Mouse (Mus musculus) midbrain, postnatal 0 days (tissue): ENCODE measurements at regions not wholly inside any gene's neighbourhood (a gene's known extent, or its start where the extent isn't known, plus 50 kb on each side); places are given as distances from the start of the nearest gene placed in this dataset.

Source experiments
- ATAC-seq: fragments of 200-750 bp; cut with Nextera tagmentation; 2 replicates; pipeline ENCODE4 v1.8.0; 2017; ENCODE audit warnings: moderate number of reproducible peaks, mild to moderate bottlenecking, moderate TSS enrichment, moderate library complexity; ENCODE audit not compliant: low FRiP score
- DNase-seq: peaks from one replicate; pipeline ENCODE4 v3.0.0-alpha.2; 2015; ENCODE audit warnings: low spot score
- H3K27ac ChIP-seq: fragments of 300-500 bp; sonication (generic); 2 replicates; pipeline ENCODE4 v1.5.1; 2014; ENCODE audit warnings: low read depth, mild to moderate bottlenecking, low read length, mixed read lengths
- H3K27me3 ChIP-seq: fragments of 300-500 bp; sonication (generic); 2 replicates; pipeline ENCODE4 v1.6.1; 2014; ENCODE audit warnings: low read length, control low read depth, mixed read lengths; ENCODE audit not compliant: insufficient read depth
- H3K36me3 ChIP-seq: fragments of 300-500 bp; sonication (generic); 2 replicates; pipeline ENCODE4 v1.6.1; 2014; ENCODE audit warnings: low read length, control low read depth, mixed read lengths; ENCODE audit not compliant: insufficient read depth
- H3K4me1 ChIP-seq: fragments of 300-500 bp; sonication (generic); 2 replicates; pipeline ENCODE4 v1.6.1; 2014; ENCODE audit warnings: mild to moderate bottlenecking, control low read depth, antibody characterized with exemption, low read length, mixed read lengths; ENCODE audit not compliant: insufficient read depth
- H3K4me2 ChIP-seq: fragments of 300-500 bp; sonication (generic); 2 replicates; pipeline ENCODE4 v1.6.1; 2014; ENCODE audit warnings: low read depth, mild to moderate bottlenecking, low read length, mixed read lengths; ENCODE audit not compliant: poor library complexity, severe bottlenecking
- H3K4me3 ChIP-seq: fragments of 300-500 bp; sonication (generic); 2 replicates; pipeline ENCODE4 v1.5.1; 2014; ENCODE audit warnings: low read depth, mild to moderate bottlenecking, low read length, moderate library complexity
- H3K9ac ChIP-seq: fragments of 300-500 bp; sonication (generic); replicated peaks from 2 replicates; pipeline ENCODE4 v1.6.1; 2014; ENCODE audit warnings: mild to moderate bottlenecking, low read length, moderate library complexity, mixed read lengths; ENCODE audit not compliant: poor library complexity, severe bottlenecking
- H3K9me3 ChIP-seq: fragments of 300-500 bp; sonication (generic); 2 replicates; pipeline ENCODE4 v1.6.1; 2016; ENCODE audit warnings: low read length, control low read depth
- CTCF ChIP-seq: IDR thresholded peaks from 2 replicates; pipeline ENCODE4 v1.5.1; 2016; ENCODE audit warnings: antibody characterized with exemption, mild to moderate bottlenecking
- WGBS: fragments of 180-500 bp; shearing (Covaris S2); extraction: QIAGEN DNeasy Blood & Tissue Kit; methylation state at CpG from one replicate; pipeline ENCODE4 v1.1.7; 2014; 5-methylcytosine and 5-hydroxymethylcytosine counted together

- no peak for DNase-seq
- ATAC-seq, result no peak; the same call in 1 of the 2 replicates
- H3K4me3 ChIP-seq, result no peak overlapping the region
- H3K36me3 ChIP-seq, result no peaks in the 10 kb centered on the region
- H3K9me3 ChIP-seq, result no peaks in the 10 kb centered on the region
- H3K27me3 ChIP-seq, result no peaks in the 10 kb centered on the region
- H3K27ac ChIP-seq, result no peak overlapping the region
- TF ChIP-seq CTCF, result no peak
- H3K4me2 ChIP-seq, result no peak overlapping the region
- no peak overlapping the region for H3K9ac ChIP-seq
- H3K4me1 ChIP-seq, result no peaks in the 10 kb centered on the region
- WGBS, result 61% methylated on average over 3 of the region's 3 CpGs
Observed at GRCm38 (mm10) chr6:7455881-7456280, 98.8 kb upstream of the Tac1 start.

- no peaks in the 10 kb centered on the region for H3K27me3 ChIP-seq
- WGBS, result 75% methylated on average over 2 of the region's 2 CpGs
- ATAC-seq (no peak), DNase-seq (peak; percentile 62)
- no peak overlapping the region for H3K4me3 ChIP-seq
- H3K9ac ChIP-seq, result no peak overlapping the region
- no peaks in the 10 kb centered on the region for H3K4me1 ChIP-seq
- H3K27ac ChIP-seq, result no peak overlapping the region
- H3K36me3 ChIP-seq, result no peaks in the 10 kb centered on the region
- no peak for TF ChIP-seq CTCF
- H3K4me2 ChIP-seq, result no peak overlapping the region
- no peaks in the 10 kb centered on the region for H3K9me3 ChIP-seq
Observed at GRCm38 (mm10) chr6:7463896-7464295, 90.8 kb upstream of the Tac1 start.

DNA sequence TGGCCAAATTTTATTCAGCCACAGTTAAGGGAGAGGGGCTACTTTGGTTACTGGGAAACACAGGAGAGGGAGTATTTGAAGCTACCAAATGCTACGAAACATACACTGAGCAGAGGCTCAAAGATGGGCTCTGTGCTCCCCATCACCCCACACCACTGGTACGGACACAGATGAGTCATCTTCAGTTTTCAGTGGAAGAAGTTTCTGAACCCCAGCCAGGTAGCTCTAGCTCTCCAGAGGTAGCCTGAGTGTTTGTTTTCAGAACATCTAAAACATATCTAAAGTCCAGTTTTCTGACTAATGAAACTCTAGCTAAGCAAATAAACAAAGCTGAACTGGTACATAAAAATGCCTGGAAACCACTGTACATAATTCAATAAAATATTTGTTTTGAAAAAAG is 90.3 kb upstream of the Tac1 start:
- no peak for ATAC-seq
- H3K9me3 ChIP-seq, result no peaks in the 10 kb centered on the region
- no peak overlapping the region for H3K4me3 ChIP-seq
- TF ChIP-seq CTCF, result no peak
- H3K27me3 ChIP-seq, result no peaks in the 10 kb centered on the region
- no peaks in the 10 kb centered on the region for H3K36me3 ChIP-seq
- H3K27ac ChIP-seq, result no peak overlapping the region
- H3K4me1 ChIP-seq, result no peaks in the 10 kb centered on the region
- WGBS, result 73% methylated on average over 2 of the region's 2 CpGs
- no peak overlapping the region for H3K4me2 ChIP-seq
- no peak for DNase-seq
- H3K9ac ChIP-seq, result no peak overlapping the region

- ATAC-seq, result no peak
- H3K4me3 ChIP-seq, result no peak overlapping the region
- no peaks in the 10 kb centered on the region for H3K4me1 ChIP-seq
- no peak for TF ChIP-seq CTCF
- H3K27me3 ChIP-seq, result no peaks in the 10 kb centered on the region
- H3K4me2 ChIP-seq, result no peak overlapping the region
- 62% methylated on average over 7 of the region's 7 CpGs for WGBS
- H3K9me3 ChIP-seq, result no peaks in the 10 kb centered on the region
- H3K9ac ChIP-seq, result no peak overlapping the region
- H3K36me3 ChIP-seq, result no peaks in the 10 kb centered on the region
- no peak overlapping the region for H3K27ac ChIP-seq
- DNase-seq, result peak; percentile 58
Observed at GRCm38 (mm10) chr6:7472366-7473026, 82.2 kb upstream of the Tac1 start.

- Histone ChIP-seq H3K4me3 (no peak overlapping the region), H3K4me1 (no peaks in the 10 kb centered on the region), H3K9ac (no peak overlapping the region), H3K27me3 (no peaks in the 10 kb centered on the region), H3K36me3 (no peaks in the 10 kb centered on the region), H3K4me2 (no peak overlapping the region), H3K27ac (no peak overlapping the region), H3K9me3 (no peaks in the 10 kb centered on the region)
- ATAC-seq, result no peak
- TF ChIP-seq CTCF, result no peak
- WGBS, result 44% methylated on average over 3 of the region's 3 CpGs
- no peak for DNase-seq
Observed at GRCm38 (mm10) chr6:7473730-7474129, 80.9 kb upstream of the Tac1 start.

GRCm38 (mm10) chr6:7476907-7477306 is 77.8 kb upstream of the Tac1 start:
- Histone ChIP-seq H3K27ac (no peak overlapping the region), H3K4me3 (no peak overlapping the region), H3K4me2 (no peak overlapping the region), H3K36me3 (no peaks in the 10 kb centered on the region), H3K9ac (no peak overlapping the region), H3K27me3 (no peaks in the 10 kb centered on the region), H3K4me1 (no peaks in the 10 kb centered on the region), H3K9me3 (no peaks in the 10 kb centered on the region)
- 89% methylated on average over 1 of the region's 1 CpGs for WGBS
- DNase-seq, result no peak
- no peak for ATAC-seq
- TF ChIP-seq CTCF, result no peak
